Mouse (Mus musculus): Measurements from ENCODE around the gene Zdhhc7. TPM values are rescaled to one million over a fixed set of nuclear protein-coding genes. Genes with fewer than 3 reads are reported as not detected.

Gene Zdhhc7
- polyA plus RNA-seq, 1 experiment from 2014 or later = 28.3 TPM

- H3K27me3 ChIP-seq (ENCODE audit: poor library complexity, severe bottlenecking) = no peaks in the 10 kb centered on the region
- peak overlapping the region; percentile 15; the same call in 1 of the 2 replicates for H3K27ac ChIP-seq
- no peak overlapping the region for H3K4me3 ChIP-seq
- whole genome bisulfite sequencing = 91% methylated on average over 12 of the region's 12 CpGs
- H3K36me3 ChIP-seq (replicated peaks) = no peaks in the 10 kb centered on the region
- H3K4me1 ChIP-seq = peaks cover 42% of the 10 kb centered on the region
- no peaks in the 10 kb centered on the region for H3K9me3 ChIP-seq
- DNase-seq (ENCODE audit: extremely low spot score, low spot score) = no peak
Observed at GRCm38 (mm10) chr8:120038741-120039140, 62.5 kb downstream of the Zdhhc7 start.

GRCm38 (mm10) chr8:120037611-120038010, 63.7 kb downstream of the Zdhhc7 start:
- Histone ChIP-seq H3K4me1 (peaks cover 45% of the 10 kb centered on the region), H3K27ac (no peak overlapping the region), H3K4me3 (no peak overlapping the region), H3K36me3 (replicated peaks) (no peaks in the 10 kb centered on the region), H3K27me3 (ENCODE audit: poor library complexity, severe bottlenecking) (no peaks in the 10 kb centered on the region), H3K9me3 (no peaks in the 10 kb centered on the region)
- WGBS = 91% methylated on average over 8 of the region's 8 CpGs
- no peak for DNase-seq (ENCODE audit: extremely low spot score, low spot score)

- Histone ChIP-seq H3K4me1 (peaks cover 47% of the 10 kb centered on the region), H3K9me3 (no peaks in the 10 kb centered on the region), H3K4me3 (no peak overlapping the region), H3K27me3 (ENCODE audit: poor library complexity, severe bottlenecking) (no peaks in the 10 kb centered on the region), H3K27ac (no peak overlapping the region), H3K36me3 (replicated peaks) (no peaks in the 10 kb centered on the region)
- 86% methylated on average over 15 of the region's 15 CpGs for WGBS
- no peak for DNase-seq (ENCODE audit: extremely low spot score, low spot score)
Observed at GRCm38 (mm10) chr8:120037199-120037598, 64.1 kb downstream of the Zdhhc7 start.

GRCm38 (mm10) chr8:120036578-120036977, 64.7 kb downstream of the Zdhhc7 start:
- Histone ChIP-seq H3K4me1 (peaks cover 50% of the 10 kb centered on the region), H3K36me3 (replicated peaks) (no peaks in the 10 kb centered on the region), H3K4me3 (no peak overlapping the region), H3K27ac (peak overlapping the region; percentile 72), H3K9me3 (no peaks in the 10 kb centered on the region), H3K27me3 (ENCODE audit: poor library complexity, severe bottlenecking) (no peaks in the 10 kb centered on the region)
- no peak for DNase-seq (ENCODE audit: extremely low spot score, low spot score)
- WGBS = 89% methylated on average over 4 of the region's 4 CpGs

DNA sequence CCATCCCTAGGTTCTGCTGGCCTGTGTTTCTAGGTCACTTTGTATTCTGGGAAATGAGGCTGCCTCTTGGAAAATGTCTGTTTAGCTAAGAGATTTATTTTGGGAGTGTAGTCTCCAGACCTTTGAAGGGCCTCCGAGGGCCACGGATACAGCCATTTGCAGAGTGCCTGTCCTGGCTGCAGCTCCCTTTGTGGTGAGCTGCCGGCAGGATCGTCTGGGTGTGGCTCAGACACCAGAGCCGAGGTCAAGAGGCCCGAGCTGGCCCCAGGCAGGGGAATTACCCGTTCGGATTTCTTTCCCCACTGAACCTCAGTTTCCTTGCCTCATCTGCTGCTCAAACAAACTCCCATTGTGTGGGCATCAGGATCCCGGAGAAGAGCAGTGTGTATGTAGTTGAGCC, 65.2 kb downstream of the Zdhhc7 start:
- Histone ChIP-seq H3K9me3 (no peaks in the 10 kb centered on the region), H3K4me3 (no peak overlapping the region), H3K36me3 (replicated peaks) (no peaks in the 10 kb centered on the region), H3K27me3 (ENCODE audit: poor library complexity, severe bottlenecking) (no peaks in the 10 kb centered on the region), H3K4me1 (peaks cover 54% of the 10 kb centered on the region), H3K27ac (peak overlapping the region; percentile 72)
- no peak for DNase-seq (ENCODE audit: extremely low spot score, low spot score)
- 29% methylated on average over 9 of the region's 9 CpGs for WGBS

DNA sequence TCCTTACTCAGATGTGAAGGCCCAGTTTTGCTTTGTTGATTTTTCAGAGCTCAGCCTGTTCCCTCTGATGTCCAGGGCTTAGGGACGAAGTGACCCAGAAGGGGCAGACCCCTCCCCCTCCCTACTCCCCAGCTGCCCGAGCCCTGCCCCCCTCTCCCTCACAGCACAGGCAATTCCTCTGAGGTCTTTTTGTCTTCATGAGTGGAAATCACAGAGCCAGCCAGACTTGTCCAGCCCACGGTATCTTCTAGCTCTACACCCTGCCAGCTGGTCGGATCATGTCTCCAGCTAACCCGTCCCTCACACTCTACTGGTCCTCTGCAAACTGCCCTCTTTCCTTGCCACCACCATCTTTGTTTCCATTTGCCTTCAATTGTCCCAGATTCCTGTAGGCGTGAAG, 66.8 kb downstream of the Zdhhc7 start:
- Histone ChIP-seq H3K4me3 (no peak overlapping the region), H3K36me3 (replicated peaks) (no peaks in the 10 kb centered on the region), H3K27ac (peak overlapping the region; percentile 79), H3K27me3 (ENCODE audit: poor library complexity, severe bottlenecking) (no peaks in the 10 kb centered on the region), H3K9me3 (no peaks in the 10 kb centered on the region), H3K4me1 (peaks cover 67% of the 10 kb centered on the region)
- peak; percentile 53 for DNase-seq (ENCODE audit: extremely low spot score, low spot score)
- WGBS = 31% methylated on average over 6 of the region's 6 CpGs

- no peak for DNase-seq (ENCODE audit: extremely low spot score, low spot score)
- no peaks in the 10 kb centered on the region for H3K9me3 ChIP-seq
- no peaks in the 10 kb centered on the region for H3K27me3 ChIP-seq (ENCODE audit: poor library complexity, severe bottlenecking)
- H3K4me1 ChIP-seq = peaks cover 62% of the 10 kb centered on the region
- H3K4me3 ChIP-seq = no peak overlapping the region
- H3K36me3 ChIP-seq (replicated peaks) = no peaks in the 10 kb centered on the region
- WGBS = 88% methylated on average over 5 of the region's 5 CpGs
- peak overlapping the region; percentile 79 for H3K27ac ChIP-seq
Observed at GRCm38 (mm10) chr8:120032549-120033208, 68.6 kb downstream of the Zdhhc7 start.

Other genes with a start within 250 kb of the Zdhhc7 start
- gene Klhl36, start 239.2 kb downstream of the Zdhhc7 start, polyA plus RNA-seq (2016; fragmentation: Nextera tagmentation; extraction: Ambion mirVana) = 10.8 and 11.1 TPM in 2 replicates
- 251 and 264 TPM in 2 replicates for gene Usp10, start 191.1 kb downstream of the Zdhhc7 start, polyA plus RNA-seq (2016; fragmentation: Nextera tagmentation; extraction: Ambion mirVana)
- gene Gm20388, start 190.6 kb downstream of the Zdhhc7 start, polyA plus RNA-seq (2016; fragmentation: Nextera tagmentation; extraction: Ambion mirVana) = 1.2 and 5.5 TPM in 2 replicates
- 2.4 and 2.5 TPM in 2 replicates for gene Crispld2, start 109.0 kb downstream of the Zdhhc7 start, polyA plus RNA-seq (2016; fragmentation: Nextera tagmentation; extraction: Ambion mirVana)
- 3.4 and 3.8 TPM in 2 replicates for gene 6430548M08Rik, start 12.7 kb upstream of the Zdhhc7 start, polyA plus RNA-seq (2016; fragmentation: Nextera tagmentation; extraction: Ambion mirVana)
- 2.0 TPM in 2 replicates for gene Fam92b, start 76.0 kb upstream of the Zdhhc7 start, polyA plus RNA-seq (2016; fragmentation: Nextera tagmentation; extraction: Ambion mirVana)
- gene Gse1, start 127.0 kb upstream of the Zdhhc7 start, polyA plus RNA-seq (2016; fragmentation: Nextera tagmentation; extraction: Ambion mirVana) = 11.1 and 12.0 TPM in 2 replicates